Mouse (Mus musculus) heart, embryonic 11.5 days (tissue): ENCODE results near the gene Prss44. TPM values are rescaled to one million over a fixed set of nuclear protein-coding genes. Genes with fewer than 3 reads are reported as not detected.

Experiments used
- ATAC-seq: fragments of 200-750 bp; cut with Nextera tagmentation; replicated peaks from 2 replicates; pipeline ENCODE4 v1.8.0; 2017; ENCODE audit warnings: moderate library complexity; ENCODE audit not compliant: insufficient number of reproducible peaks, low FRiP score, low TSS enrichment
- H3K27ac ChIP-seq: fragments of 300-500 bp; sonication (generic); 2 replicates; pipeline ENCODE4 v1.5.1; 2014; ENCODE audit warnings: mild to moderate bottlenecking, low read depth, low read length
- H3K27me3 ChIP-seq: fragments of 300-500 bp; sonication (generic); 2 replicates; pipeline ENCODE4 v1.6.1; 2014; ENCODE audit warnings: mild to moderate bottlenecking, low read length, mixed read lengths; ENCODE audit not compliant: control insufficient read depth, insufficient read depth
- H3K36me3 ChIP-seq: fragments of 300-500 bp; sonication (generic); 2 replicates; pipeline ENCODE4 v1.6.1; 2014; ENCODE audit warnings: mild to moderate bottlenecking, low read length, moderate library complexity, mixed read lengths; ENCODE audit not compliant: control insufficient read depth, insufficient read depth
- H3K4me1 ChIP-seq: fragments of 300-500 bp; sonication (generic); 2 replicates; pipeline ENCODE4 v1.6.1; 2014; ENCODE audit warnings: low read length; ENCODE audit not compliant: control insufficient read depth, insufficient read depth
- H3K4me2 ChIP-seq: fragments of 300-500 bp; sonication (generic); 2 replicates; pipeline ENCODE4 v1.6.1; 2014; ENCODE audit warnings: mild to moderate bottlenecking, moderate library complexity
- H3K4me3 ChIP-seq: fragments of 300-500 bp; sonication (generic); 2 replicates; pipeline ENCODE4 v1.5.1; 2014; ENCODE audit warnings: low read depth, low read length
- H3K9ac ChIP-seq: fragments of 300-500 bp; sonication (generic); 2 replicates; pipeline ENCODE4 v1.6.1; 2014; ENCODE audit warnings: mild to moderate bottlenecking, low read depth, low read length, moderate library complexity
- H3K9me3 ChIP-seq: fragments of 300-500 bp; sonication (generic); replicated peaks from 2 replicates; pipeline ENCODE4 v1.6.1; 2016; ENCODE audit warnings: low read length; ENCODE audit not compliant: control insufficient read depth
- WGBS: fragments of 180-500 bp; shearing (Covaris S2); extraction: QIAGEN DNeasy Blood & Tissue Kit; methylation state at CpG from one replicate; pipeline ENCODE4 v1.1.7; 2014; ENCODE audit not compliant: insufficient replicate concordance; 5-methylcytosine and 5-hydroxymethylcytosine counted together
- polyA plus RNA-seq: library from polyadenylated mRNA; unstranded; fragments of >200 nt; fragmentation: Nextera tagmentation; extraction: Ambion mirVana; gene quantifications from 2 replicates; pipeline ENCODE4 v1.2.1, GENCODE M21; 2014

Prss44 gene
- polyA plus RNA-seq, 1 experiment from 2014 or later: not detected

DNA sequence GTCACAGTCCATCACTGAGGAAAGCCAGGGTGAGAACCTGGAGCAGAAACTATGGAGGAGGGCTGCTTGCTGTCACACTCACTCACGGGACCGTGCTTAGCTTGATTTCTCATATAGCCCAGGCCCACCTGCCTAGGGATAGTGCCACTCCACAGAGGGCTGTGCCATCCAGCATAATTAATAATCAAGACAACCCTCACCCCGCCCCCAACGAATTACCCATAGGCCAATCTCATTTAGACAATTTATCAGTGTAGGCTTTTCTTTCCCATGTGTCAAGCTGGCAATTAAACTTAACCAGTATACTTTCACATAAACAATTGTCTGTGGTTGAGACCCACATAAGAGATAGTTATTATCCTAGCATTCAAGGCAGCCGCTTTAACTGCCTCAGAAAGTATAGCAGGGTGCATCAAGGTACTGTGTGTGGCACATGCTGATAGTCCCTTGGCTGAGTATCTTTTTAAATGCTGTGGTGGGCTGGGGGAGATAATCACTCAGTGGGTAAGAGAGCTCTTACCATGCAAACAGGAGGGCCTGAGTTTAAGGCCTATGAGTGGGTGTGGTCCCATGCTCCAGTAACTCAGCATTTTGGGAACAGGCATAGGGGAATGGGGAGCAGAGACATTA, 45.3 kb downstream of the Prss44 start:
- H3K4me2 ChIP-seq: no peak overlapping the region
- H3K4me3 ChIP-seq: no peak overlapping the region
- WGBS: 79% methylated on average over 5 of the region's 5 CpGs
- peaks cover 17% of the 10 kb centered on the region for H3K27me3 ChIP-seq
- peaks cover 5% of the 10 kb centered on the region for H3K4me1 ChIP-seq
- H3K9ac ChIP-seq: no peak overlapping the region
- H3K27ac ChIP-seq: no peak overlapping the region
- no peaks in the 10 kb centered on the region for H3K36me3 ChIP-seq
- no peak for ATAC-seq
- H3K9me3 ChIP-seq: no peaks in the 10 kb centered on the region

DNA sequence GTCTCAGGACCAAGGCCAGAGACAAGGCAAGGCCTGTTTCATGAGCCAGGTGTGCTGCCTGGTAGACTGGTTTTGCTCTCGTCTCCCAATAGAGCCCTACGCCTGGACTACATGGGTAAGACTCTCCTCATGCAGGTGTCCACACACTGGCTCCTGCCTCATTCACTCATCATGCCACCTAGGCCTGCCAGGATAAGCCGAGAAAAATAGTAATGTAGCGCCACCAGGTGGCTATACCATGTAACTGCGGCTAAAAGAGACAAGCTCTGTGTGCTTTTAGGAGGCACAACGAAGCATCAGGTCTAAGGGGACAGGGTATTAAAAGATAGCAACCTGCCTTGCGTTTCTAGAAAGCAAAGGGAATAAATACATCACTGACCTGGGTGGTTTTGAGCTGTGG, 57.2 kb downstream of the Prss44 start:
- H3K9ac ChIP-seq: no peak overlapping the region
- H3K27ac ChIP-seq: no peak overlapping the region
- H3K4me2 ChIP-seq: no peak overlapping the region
- no peak for ATAC-seq
- H3K36me3 ChIP-seq: no peaks in the 10 kb centered on the region
- WGBS: 19% methylated on average over 7 of the region's 7 CpGs
- peaks cover 30% of the 10 kb centered on the region for H3K27me3 ChIP-seq
- no peaks in the 10 kb centered on the region for H3K4me1 ChIP-seq
- H3K4me3 ChIP-seq: no peak overlapping the region
- H3K9me3 ChIP-seq: no peaks in the 10 kb centered on the region

Other genes with a start within 250 kb of the Prss44 start
- 12.6 and 19.1 TPM in 2 replicates for gene Nradd, start 189.5 kb upstream of the Prss44 start, polyA plus RNA-seq
- gene Nbeal2, start 159.8 kb upstream of the Prss44 start, polyA plus RNA-seq: 1.4 and 1.6 TPM in 2 replicates
- gene Ccdc12, start 157.5 kb upstream of the Prss44 start, polyA plus RNA-seq: 135 and 149 TPM in 2 replicates
- gene Myl3, start 72.1 kb upstream of the Prss44 start, polyA plus RNA-seq: 3,236 and 3,494 TPM in 2 replicates
- 24.3 and 27.8 TPM in 2 replicates for gene Pth1r, start 66.8 kb upstream of the Prss44 start, polyA plus RNA-seq
- gene Prss42, start 15.8 kb upstream of the Prss44 start, polyA plus RNA-seq: not detected in 2 replicates
- gene Prss43, start 12.7 kb downstream of the Prss44 start, polyA plus RNA-seq: not detected in 2 replicates
- gene Prss45, start 20.6 kb downstream of the Prss44 start, polyA plus RNA-seq: not detected in 2 replicates
- gene Prss46, start 30.5 kb downstream of the Prss44 start, polyA plus RNA-seq: not detected in 2 replicates
- 0.23 and 1.6 TPM in 2 replicates for gene Prss50, start 44.0 kb downstream of the Prss44 start, polyA plus RNA-seq
- 0.64 and 1.7 TPM in 2 replicates for gene Als2cl, start 65.9 kb downstream of the Prss44 start, polyA plus RNA-seq
- 0.07 TPM in 1 of 2 replicates, not detected in the other for gene Tmie, start 66.1 kb downstream of the Prss44 start, polyA plus RNA-seq
- not detected in 2 replicates for gene Fam240a, start 102.9 kb downstream of the Prss44 start, polyA plus RNA-seq
- not detected in 2 replicates for gene Tdgf1, start 132.2 kb downstream of the Prss44 start, polyA plus RNA-seq
- gene Lrrc2, start 137.6 kb downstream of the Prss44 start, polyA plus RNA-seq: 2.0 and 2.1 TPM in 2 replicates
- 0.14 and 0.29 TPM in 2 replicates for gene Rtp3, start 176.6 kb downstream of the Prss44 start, polyA plus RNA-seq
- gene Ltf, start 205.3 kb downstream of the Prss44 start, polyA plus RNA-seq: 0.68 and 0.72 TPM in 2 replicates
- 5.6 and 5.7 TPM in 2 replicates for gene Ccrl2, start 243.5 kb downstream of the Prss44 start, polyA plus RNA-seq